Mouse (Mus musculus): ENCODE data around the gene Cntnap5b. TPM values are rescaled to one million over a fixed set of nuclear protein-coding genes. Genes with fewer than 3 reads are reported as not detected.
A peak's percentile ranks its signal among the peaks of the same experiment; 100 is the strongest.
"Not testable (repeated sequence)": the region's sequence is repeated elsewhere in the genome, so short reads cannot be mapped to it uniquely, and the experiment has no call there.

Gene Cntnap5b
- polyA plus RNA-seq, 1 experiment from 2014 or later, result not detected

DNA sequence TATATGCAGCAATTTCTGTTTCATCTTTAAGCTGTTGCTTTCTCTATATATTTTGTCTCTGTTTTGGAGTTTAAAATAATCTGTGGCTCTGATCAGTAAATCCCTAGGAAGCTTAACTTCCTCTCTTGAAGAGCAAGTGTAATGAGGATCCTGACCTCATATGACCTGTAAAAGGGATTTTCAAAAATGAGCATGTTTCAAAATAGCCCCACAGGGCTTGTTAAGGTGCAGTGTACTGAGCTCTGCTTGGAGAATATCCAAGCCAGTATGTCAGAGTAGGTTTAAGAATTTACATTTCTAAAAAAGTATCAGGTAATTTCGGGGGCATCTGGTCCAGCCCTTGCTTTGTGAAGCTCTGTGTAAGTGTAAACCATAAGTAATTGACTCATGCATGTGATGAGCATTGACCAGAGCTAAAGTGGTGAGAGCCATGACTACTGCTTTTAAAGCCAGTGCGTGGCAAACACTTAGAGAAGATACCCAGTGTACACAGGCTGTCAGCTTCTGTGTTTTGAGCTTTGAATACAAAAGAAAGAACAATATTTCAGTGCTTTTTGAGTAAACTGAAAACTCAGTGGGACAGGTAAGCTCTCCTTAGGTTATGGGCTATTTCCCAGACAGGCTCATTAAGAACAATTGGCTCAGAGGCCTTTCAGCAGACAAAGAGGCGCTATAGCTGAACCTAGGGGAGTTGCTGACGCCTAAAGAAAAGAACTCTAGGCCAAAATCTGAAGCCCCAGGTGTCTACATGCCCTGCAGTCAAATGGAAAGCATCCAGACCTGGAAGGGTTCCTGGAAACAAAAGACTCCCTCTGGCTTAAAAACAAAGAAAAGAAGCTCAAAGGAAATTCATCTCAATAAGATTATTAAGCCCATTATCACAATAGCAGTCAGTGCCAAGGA, 197.9 kb downstream of the Cntnap5b start:
- ChIA-PET POLR2A (no interaction called here), CTCF (interaction anchor here (0.7 to 0.8 kb wide), 2 partner anchors 12 to 16 kb away, joined by 3 read pairs; no protein-coding TSS in a partner anchor)
- H3K27me3 ChIP-seq, result no peaks in the 10 kb centered on the region
- in situ Hi-C loops (cut with MboI; ENCODE audit: low pct_unique_long_range_greater_than_20kb), result no loop called here
- ATAC-seq (no peak), DNase-seq (ENCODE audit: low read depth, low spot score) (no peak)
- TF ChIP-seq CTCF (IDR thresholded peaks at IDR 0.05), result no peak

GRCm38 (mm10) chr1:100001226-100001625, 228.7 kb downstream of the Cntnap5b start:
- POLR2A ChIA-PET; H3K27me3 ChIP-seq; in situ Hi-C loops (cut with MboI; ENCODE audit: low pct_unique_long_range_greater_than_20kb); CTCF ChIA-PET; DNase-seq (ENCODE audit: low read depth, low spot score); ATAC-seq: not testable (repeated sequence)

GRCm38 (mm10) chr1:100006021-100006745, 233.6 kb downstream of the Cntnap5b start:
- H3K27me3 ChIP-seq, result no peaks in the 10 kb centered on the region
- no peak for TF ChIP-seq CTCF (IDR thresholded peaks at IDR 0.05)
- DNase-seq (ENCODE audit: low read depth, low spot score) (no peak), ATAC-seq (no peak)
- CTCF ChIA-PET, result no interaction called here
- in situ Hi-C loops (cut with MboI; ENCODE audit: low pct_unique_long_range_greater_than_20kb), result no loop called here
- POLR2A ChIA-PET, result no interaction called here

DNA sequence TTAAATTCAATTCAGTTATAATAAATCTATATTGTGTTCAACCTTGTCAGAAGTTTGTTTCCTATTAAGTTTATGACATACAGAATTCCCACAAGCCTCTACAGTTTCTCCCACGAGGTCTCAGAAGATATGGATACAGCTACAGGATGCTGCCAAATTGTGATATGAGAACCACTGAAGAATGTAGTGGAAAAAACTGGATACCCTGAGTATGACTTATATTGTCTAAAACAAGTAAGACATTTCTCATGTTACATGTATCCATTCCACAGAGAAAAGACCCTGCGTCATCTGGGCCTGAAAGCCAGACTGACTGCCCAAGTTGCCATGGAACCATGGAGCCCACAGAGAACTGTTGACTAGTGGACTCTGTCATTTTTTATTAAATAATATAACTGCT, 269.2 kb downstream of the Cntnap5b start:
- POLR2A ChIA-PET, result no interaction called here
- in situ Hi-C loops (cut with MboI; ENCODE audit: low pct_unique_long_range_greater_than_20kb), result no loop called here
- no peaks in the 10 kb centered on the region for H3K27me3 ChIP-seq
- TF ChIP-seq CTCF (IDR thresholded peaks at IDR 0.05), result no peak
- no peak for DNase-seq (ENCODE audit: low read depth, low spot score)
- CTCF ChIA-PET, result no interaction called here
- no peak for ATAC-seq

DNA sequence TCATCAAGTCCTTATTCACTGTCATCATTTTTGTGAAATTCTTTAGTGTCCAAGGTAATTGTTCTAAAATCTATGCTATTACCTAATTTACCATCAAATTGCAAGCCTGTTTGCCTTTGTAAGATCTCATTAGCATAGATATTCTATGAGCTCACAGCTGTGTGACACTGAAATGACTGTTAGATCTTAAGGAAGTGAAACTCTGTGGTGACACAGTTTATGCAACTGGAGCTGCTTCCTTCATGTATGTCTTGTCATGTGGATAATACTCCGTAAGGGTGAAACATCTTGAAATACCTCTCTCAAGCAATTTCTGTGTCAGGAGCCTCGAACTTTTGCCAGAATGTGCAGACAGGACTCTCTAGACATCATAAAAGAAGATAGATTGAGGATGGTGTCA, 307.2 kb downstream of the Cntnap5b start:
- DNase-seq (ENCODE audit: low read depth, low spot score) (no peak), ATAC-seq (no peak)
- CTCF ChIA-PET, result no interaction called here
- POLR2A ChIA-PET, result no interaction called here
- no peak for TF ChIP-seq CTCF (IDR thresholded peaks at IDR 0.05)
- H3K27me3 ChIP-seq, result no peaks in the 10 kb centered on the region
- in situ Hi-C loops (cut with MboI; ENCODE audit: low pct_unique_long_range_greater_than_20kb), result no loop called here

DNA sequence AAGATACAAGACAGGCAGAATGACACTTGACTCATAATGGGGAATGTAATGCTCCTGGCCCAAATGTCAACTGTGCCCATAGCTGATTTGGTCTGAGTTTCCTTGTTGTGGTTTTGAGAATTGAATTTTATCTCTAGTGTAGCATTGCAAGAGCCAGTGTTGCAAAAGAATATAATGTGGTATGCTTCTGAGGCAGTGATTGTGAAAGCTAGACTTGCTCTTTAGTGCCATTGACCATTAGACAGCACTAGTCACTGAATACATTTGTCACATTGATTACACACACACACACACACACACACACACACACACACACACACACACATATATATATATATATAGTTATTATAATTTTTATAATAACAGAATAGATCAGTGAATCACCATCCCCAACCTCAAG, 328.0 kb downstream of the Cntnap5b start:
- ChIA-PET CTCF (no interaction called here), POLR2A (no interaction called here)
- H3K27me3 ChIP-seq, result no peaks in the 10 kb centered on the region
- DNase-seq (ENCODE audit: low read depth, low spot score), result no peak
- in situ Hi-C loops (cut with MboI; ENCODE audit: low pct_unique_long_range_greater_than_20kb), result loop anchor here (10.0 kb wide), 1 partner anchor 114 kb away; no protein-coding TSS in a partner anchor
- no peak for TF ChIP-seq CTCF (IDR thresholded peaks at IDR 0.05)
- ATAC-seq, result peak; percentile 17

GRCm38 (mm10) chr1:100101017-100101416, 328.5 kb downstream of the Cntnap5b start:
- ChIA-PET POLR2A (no interaction called here), CTCF (interaction anchor here (0.6 kb wide), 1 partner anchor 44 kb away, joined by 3 read pairs; no protein-coding TSS in a partner anchor)
- no peak for TF ChIP-seq CTCF (IDR thresholded peaks at IDR 0.05)
- ATAC-seq (no peak), DNase-seq (ENCODE audit: low read depth, low spot score) (no peak)
- in situ Hi-C loops (cut with MboI; ENCODE audit: low pct_unique_long_range_greater_than_20kb), result loop anchor here (10.0 kb wide), 1 partner anchor 114 kb away; no protein-coding TSS in a partner anchor
- H3K27me3 ChIP-seq, result no peaks in the 10 kb centered on the region

- ChIA-PET CTCF (no interaction called here), POLR2A (no interaction called here)
- no peaks in the 10 kb centered on the region for H3K27me3 ChIP-seq
- in situ Hi-C loops (cut with MboI; ENCODE audit: low pct_unique_long_range_greater_than_20kb), result loop anchor here (10.0 kb wide), 1 partner anchor 110 kb away; no protein-coding TSS in a partner anchor
- TF ChIP-seq CTCF (IDR thresholded peaks at IDR 0.05), result no peak
- ATAC-seq (no peak), DNase-seq (ENCODE audit: low read depth, low spot score) (no peak)
Measured at GRCm38 (mm10) chr1:100104343-100104742, 331.8 kb downstream of the Cntnap5b start.

- no peak for TF ChIP-seq CTCF (IDR thresholded peaks at IDR 0.05)
Measured at GRCm38 (mm10) chr1:100122410-100122935, 349.9 kb downstream of the Cntnap5b start.

GRCm38 (mm10) chr1:100163588-100164357, 391.2 kb downstream of the Cntnap5b start:
- POLR2A ChIA-PET, result no interaction called here
- no peak for TF ChIP-seq CTCF (IDR thresholded peaks at IDR 0.05)

More at GRCm38 (mm10) chr1:100122410-100122935, 349.9 kb downstream of the Cntnap5b start:
- CTCF ChIA-PET, result no interaction called here
- DNase-seq (ENCODE audit: low read depth, low spot score) (no peak), ATAC-seq (peak; percentile 82)
- POLR2A ChIA-PET, result no interaction called here
- in situ Hi-C loops (cut with MboI; ENCODE audit: low pct_unique_long_range_greater_than_20kb), result no loop called here
- H3K27me3 ChIP-seq, result no peaks in the 10 kb centered on the region

More at GRCm38 (mm10) chr1:100163588-100164357, 391.2 kb downstream of the Cntnap5b start:
- DNase-seq (ENCODE audit: low read depth, low spot score) (no peak), ATAC-seq (no peak)
- no peaks in the 10 kb centered on the region for H3K27me3 ChIP-seq
- CTCF ChIA-PET, result no interaction called here
- in situ Hi-C loops (cut with MboI; ENCODE audit: low pct_unique_long_range_greater_than_20kb), result no loop called here

Measured in Patski (cell line).